Mouse (Mus musculus) hindbrain, embryonic 16.5 days (tissue): ENCODE results near the gene 2410004P03Rik. TPM values are rescaled to one million over a fixed set of nuclear protein-coding genes. Genes with fewer than 3 reads are reported as not detected.
A peak's percentile ranks its signal among the peaks of the same experiment; 100 is the strongest.

Source experiments
- ATAC-seq: fragments of 200-750 bp; cut with Nextera tagmentation; 2 replicates; pipeline ENCODE4 v1.8.0; 2017; ENCODE audit warnings: moderate TSS enrichment, moderate library complexity
- H3K27ac ChIP-seq: fragments of 300-500 bp; sonication (generic); 2 replicates; pipeline ENCODE4 v1.5.1; 2014; ENCODE audit warnings: low read depth, mild to moderate bottlenecking, control low read depth, low read length, moderate library complexity
- H3K27me3 ChIP-seq: fragments of 300-500 bp; sonication (generic); replicated peaks from 2 replicates; pipeline ENCODE4 v1.6.1; 2014; ENCODE audit warnings: low read length; ENCODE audit not compliant: control insufficient read depth, insufficient read depth
- H3K36me3 ChIP-seq: fragments of 300-500 bp; sonication (generic); 2 replicates; pipeline ENCODE4 v1.6.1; 2014; ENCODE audit warnings: mild to moderate bottlenecking, low read length, moderate library complexity, mixed read lengths; ENCODE audit not compliant: control insufficient read depth, insufficient read depth
- H3K4me1 ChIP-seq: fragments of 300-500 bp; sonication (generic); 2 replicates; pipeline ENCODE4 v1.6.1; 2014; ENCODE audit warnings: low read depth, low read length; ENCODE audit not compliant: control insufficient read depth, insufficient read depth
- H3K4me2 ChIP-seq: fragments of 300-500 bp; sonication (generic); 2 replicates; pipeline ENCODE4 v1.6.1; 2014; ENCODE audit warnings: mild to moderate bottlenecking, low read length, control low read depth, moderate library complexity
- H3K4me3 ChIP-seq: fragments of 300-500 bp; sonication (generic); 2 replicates; pipeline ENCODE4 v1.5.1; 2014; ENCODE audit warnings: mild to moderate bottlenecking, low read length, control low read depth, moderate library complexity
- H3K9ac ChIP-seq: fragments of 300-500 bp; sonication (generic); 2 replicates; pipeline ENCODE4 v1.6.1; 2014; ENCODE audit warnings: low read depth, mild to moderate bottlenecking, control low read depth, low read length, moderate library complexity
- H3K9me3 ChIP-seq: fragments of 300-500 bp; sonication (generic); 2 replicates; pipeline ENCODE4 v1.6.1; 2014; ENCODE audit warnings: mild to moderate bottlenecking, low read length, moderate library complexity; ENCODE audit not compliant: control insufficient read depth
- WGBS: fragments of 180-500 bp; shearing (Covaris S2); extraction: QIAGEN DNeasy Blood & Tissue Kit; methylation state at CpG from one replicate; pipeline ENCODE4 v1.1.7; 2014; 5-methylcytosine and 5-hydroxymethylcytosine counted together
- polyA plus RNA-seq: library from polyadenylated mRNA; unstranded; fragments of >200 nt; fragmentation: Nextera tagmentation; extraction: Ambion mirVana; gene quantifications from 2 replicates; pipeline ENCODE4 v1.2.1, GENCODE M21; 2015

Gene 2410004P03Rik
- polyA plus RNA-seq, result 8.2 and 9.1 TPM in 2 replicates

DNA sequence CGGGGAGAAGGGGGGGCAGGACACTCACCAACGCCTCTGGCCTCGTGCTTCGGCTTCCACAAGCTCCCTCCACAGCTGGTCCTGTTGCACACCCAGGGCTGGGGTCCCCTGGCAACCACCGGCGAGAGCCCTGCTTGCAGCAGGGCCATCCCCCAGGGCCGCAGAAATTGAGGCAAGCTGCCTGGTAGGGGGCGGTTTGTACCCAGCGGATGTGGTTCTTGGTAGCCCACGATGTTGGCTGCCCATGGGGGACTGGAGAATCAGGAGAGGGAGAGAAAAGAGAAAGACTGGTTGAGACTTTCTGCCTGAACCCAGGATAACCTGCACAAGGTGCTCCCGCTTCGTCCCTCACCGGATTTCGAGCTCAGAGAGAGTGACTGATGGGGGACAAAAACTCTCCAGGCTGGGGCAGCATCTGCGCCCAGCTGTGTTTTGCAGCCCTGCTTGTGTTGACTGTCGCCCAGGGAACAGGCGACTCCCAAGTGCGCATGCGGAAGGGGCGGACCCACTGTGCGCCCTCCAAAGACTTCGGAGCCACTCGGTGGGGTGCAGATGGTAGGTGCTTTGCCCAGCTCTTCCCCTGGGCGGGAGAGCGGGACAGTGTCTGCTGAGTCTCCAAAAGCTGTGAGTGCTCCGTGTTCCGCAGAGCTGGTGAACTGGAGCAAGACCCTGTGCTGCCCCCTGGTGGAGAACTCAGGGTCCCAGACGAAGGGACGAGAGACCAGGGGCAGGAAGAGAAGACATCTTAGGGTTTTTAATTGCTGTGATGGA, at the start of gene 2410004P03Rik:
TSS of gene 2410004P03Rik (minus strand) at position 628 of the 771 bp plus-strand sequence.
- H3K27ac ChIP-seq, result no peak within 1 kb of the TSS
- WGBS, result 7% methylated on average over 29 of the region's 29 CpGs
- H3K4me3 ChIP-seq, result peak within 1 kb of the TSS; percentile 31
- peak within 1 kb of the TSS; percentile 51 for H3K4me2 ChIP-seq
- H3K4me1 ChIP-seq, result peaks cover 2% of the 10 kb centered on the region
- no peaks in the 10 kb centered on the region for H3K27me3 ChIP-seq
- ATAC-seq, result peak; percentile 69
- no peaks in the 10 kb centered on the region for H3K36me3 ChIP-seq
- H3K9ac ChIP-seq, result peak within 1 kb of the TSS; percentile 15
- H3K9me3 ChIP-seq, result peaks cover 4% of the 10 kb centered on the region; the same call in 1 of the 2 replicates

DNA sequence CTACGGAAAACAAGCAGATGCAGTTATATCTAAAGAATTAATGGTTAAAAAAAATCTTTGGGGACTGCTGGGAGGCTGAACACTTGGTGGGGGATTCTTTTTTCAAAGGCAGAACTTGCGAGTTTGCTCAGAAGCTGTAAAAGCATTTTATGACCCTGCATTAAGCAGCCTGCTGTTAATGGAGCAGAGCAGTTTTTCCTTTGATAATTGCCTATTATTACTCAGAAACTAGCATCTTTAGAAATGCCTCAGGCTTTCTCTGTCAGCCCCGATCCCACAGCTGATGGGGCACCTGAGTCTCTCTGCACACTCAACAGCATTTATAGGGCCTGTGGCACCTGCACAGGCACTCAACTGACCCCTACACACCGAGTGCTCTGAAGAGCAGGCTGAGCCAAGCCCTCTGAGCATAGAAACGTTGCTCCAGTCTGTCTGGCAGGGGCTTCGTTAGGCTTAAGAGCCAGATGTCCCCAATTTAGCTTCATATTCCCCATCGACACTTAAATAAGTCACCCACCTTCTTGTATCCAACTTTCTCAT, 49.7 kb upstream of the 2410004P03Rik start:
- no peaks in the 10 kb centered on the region for H3K9me3 ChIP-seq
- ATAC-seq, result no peak; the same call in 1 of the 2 replicates
- H3K27me3 ChIP-seq, result no peaks in the 10 kb centered on the region
- H3K4me1 ChIP-seq, result peaks cover 5% of the 10 kb centered on the region
- no peaks in the 10 kb centered on the region for H3K36me3 ChIP-seq
- no peak overlapping the region for H3K9ac ChIP-seq
- H3K27ac ChIP-seq, result no peak overlapping the region
- no peak overlapping the region for H3K4me3 ChIP-seq
- no peak overlapping the region for H3K4me2 ChIP-seq
- WGBS, result 46% methylated on average over 7 of the region's 7 CpGs

DNA sequence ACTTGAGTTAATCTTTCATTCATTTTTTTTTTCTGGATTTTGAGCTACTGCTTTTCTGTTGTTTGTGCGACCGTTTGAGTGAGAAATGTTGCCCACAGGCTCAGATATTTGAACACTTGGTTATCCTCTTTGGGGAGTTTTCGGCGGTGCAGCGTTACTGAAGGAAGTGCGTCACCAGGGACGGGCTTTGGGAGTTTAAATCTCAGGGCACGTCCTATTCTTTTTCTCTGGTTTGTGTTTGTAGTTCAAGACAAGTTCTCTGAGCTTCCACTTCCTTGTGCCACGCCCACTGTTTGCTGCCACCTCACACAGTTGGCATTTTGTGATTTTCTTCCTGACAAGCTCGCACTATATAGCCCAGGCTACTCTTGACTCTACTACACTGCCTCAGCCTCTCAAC, 47.0 kb upstream of the 2410004P03Rik start:
- ATAC-seq, result no peak
- no peaks in the 10 kb centered on the region for H3K9me3 ChIP-seq
- H3K27ac ChIP-seq, result no peak overlapping the region
- H3K4me2 ChIP-seq, result no peak overlapping the region
- peaks cover 2% of the 10 kb centered on the region for H3K4me1 ChIP-seq
- H3K36me3 ChIP-seq, result no peaks in the 10 kb centered on the region
- H3K9ac ChIP-seq, result no peak overlapping the region
- no peaks in the 10 kb centered on the region; the same call in 1 of the 2 replicates for H3K27me3 ChIP-seq
- no peak overlapping the region for H3K4me3 ChIP-seq
- 86% methylated on average over 10 of the region's 10 CpGs for WGBS

DNA sequence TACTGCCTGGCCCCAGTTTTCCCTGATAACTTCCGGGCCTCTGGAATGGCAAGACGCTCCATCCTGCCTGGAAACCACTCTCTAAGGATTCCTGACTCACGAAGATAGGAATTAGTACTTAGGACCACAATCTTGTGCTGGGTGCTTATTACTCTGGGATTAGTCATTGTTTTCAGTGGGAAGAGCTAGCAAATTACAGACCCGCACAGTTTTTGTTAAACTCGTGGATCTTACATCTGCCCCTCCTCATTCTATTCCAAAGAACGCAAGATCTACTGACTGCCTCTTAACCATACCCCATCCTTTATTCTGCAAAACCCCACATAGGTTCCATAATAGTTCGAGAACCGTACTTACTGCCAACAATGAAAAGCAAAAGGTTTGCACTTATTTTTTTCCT, 45.6 kb upstream of the 2410004P03Rik start:
- no peak overlapping the region for H3K4me2 ChIP-seq
- peaks cover 2% of the 10 kb centered on the region; the same call in 1 of the 2 replicates for H3K4me1 ChIP-seq
- H3K9me3 ChIP-seq, result no peaks in the 10 kb centered on the region
- WGBS, result 80% methylated on average over 8 of the region's 8 CpGs
- no peak for ATAC-seq
- H3K4me3 ChIP-seq, result no peak overlapping the region
- H3K27ac ChIP-seq, result no peak overlapping the region
- no peak overlapping the region for H3K9ac ChIP-seq
- no peaks in the 10 kb centered on the region; the same call in 1 of the 2 replicates for H3K27me3 ChIP-seq
- H3K36me3 ChIP-seq, result no peaks in the 10 kb centered on the region

DNA sequence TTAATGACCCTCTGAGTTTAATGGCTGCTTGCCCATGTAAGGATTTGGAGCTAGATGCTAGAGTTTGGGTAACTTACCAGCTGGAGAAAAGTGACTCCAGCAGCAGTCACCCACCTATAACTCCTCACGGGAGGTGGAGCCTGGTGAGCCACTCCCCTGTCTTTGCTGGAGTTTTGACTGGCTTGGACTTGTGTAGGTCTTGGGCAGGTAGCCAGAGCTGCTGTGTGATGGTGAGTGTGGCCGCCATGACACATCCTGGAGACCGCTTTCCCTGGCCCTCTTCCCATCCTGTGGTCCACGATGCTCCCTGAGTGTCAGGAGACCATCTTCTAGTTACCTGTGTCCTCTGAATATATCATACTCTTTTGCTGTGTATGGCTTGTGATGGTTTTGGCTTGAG, 44.2 kb upstream of the 2410004P03Rik start:
- H3K4me1 ChIP-seq, result peaks cover 6% of the 10 kb centered on the region
- 88% methylated on average over 4 of the region's 4 CpGs for WGBS
- no peak overlapping the region for H3K27ac ChIP-seq
- H3K36me3 ChIP-seq, result no peaks in the 10 kb centered on the region
- no peak overlapping the region for H3K4me2 ChIP-seq
- no peak for ATAC-seq
- H3K27me3 ChIP-seq, result no peaks in the 10 kb centered on the region; the same call in 1 of the 2 replicates
- H3K9me3 ChIP-seq, result no peaks in the 10 kb centered on the region
- no peak overlapping the region for H3K4me3 ChIP-seq
- no peak overlapping the region for H3K9ac ChIP-seq

DNA sequence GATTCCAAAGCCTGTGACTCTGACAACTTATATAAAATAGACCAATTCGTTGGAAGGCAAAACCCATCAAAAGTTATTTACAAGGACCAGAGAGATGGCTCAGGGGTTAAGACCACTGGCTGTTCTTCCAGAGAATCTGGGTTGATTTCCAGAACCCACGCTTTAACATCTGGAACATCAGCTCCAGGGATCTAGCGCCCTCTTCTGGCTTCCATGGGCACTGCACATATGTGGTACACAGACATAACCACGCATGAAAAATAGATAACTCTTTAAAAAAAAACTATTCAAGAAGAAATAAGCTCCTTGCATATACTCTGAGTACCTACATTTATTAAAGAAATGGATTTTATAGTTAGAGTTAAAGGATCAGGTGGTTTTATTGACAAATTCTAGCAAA, 43.2 kb upstream of the 2410004P03Rik start:
- Histone ChIP-seq H3K9me3 (no peaks in the 10 kb centered on the region), H3K4me2 (no peak overlapping the region), H3K27ac (no peak overlapping the region), H3K9ac (no peak overlapping the region), H3K4me3 (no peak overlapping the region), H3K4me1 (peaks cover 6% of the 10 kb centered on the region), H3K27me3 (no peaks in the 10 kb centered on the region; the same call in 1 of the 2 replicates), H3K36me3 (no peaks in the 10 kb centered on the region)
- no peak for ATAC-seq
- WGBS, result 51% methylated on average over 4 of the region's 4 CpGs

DNA sequence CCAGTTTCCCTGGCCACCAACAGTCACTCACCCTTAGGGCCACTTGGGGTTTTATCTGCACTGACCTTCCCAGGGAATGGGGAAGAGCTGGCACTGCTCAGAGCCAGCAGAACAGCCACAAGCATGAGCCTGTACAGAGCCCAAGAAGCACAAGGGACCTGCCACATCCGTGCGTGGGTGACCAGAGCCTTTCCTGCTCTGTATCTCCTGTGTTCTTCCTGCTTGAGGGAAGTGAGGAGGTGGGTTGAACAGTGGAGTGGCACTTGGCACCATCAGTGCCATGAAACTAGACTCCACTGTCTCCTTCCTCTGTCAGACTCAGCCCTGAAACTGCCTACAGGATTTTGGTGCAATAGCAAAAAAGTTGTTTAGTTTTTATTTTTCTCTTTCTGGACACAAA, 41.1 kb upstream of the 2410004P03Rik start:
- H3K36me3 ChIP-seq, result no peaks in the 10 kb centered on the region
- 86% methylated on average over 2 of the region's 2 CpGs for WGBS
- H3K4me1 ChIP-seq, result peaks cover 9% of the 10 kb centered on the region
- H3K27ac ChIP-seq, result no peak overlapping the region
- no peak overlapping the region for H3K4me3 ChIP-seq
- no peak for ATAC-seq
- no peak overlapping the region for H3K4me2 ChIP-seq
- no peak overlapping the region for H3K9ac ChIP-seq
- no peaks in the 10 kb centered on the region for H3K9me3 ChIP-seq
- no peaks in the 10 kb centered on the region; the same call in 1 of the 2 replicates for H3K27me3 ChIP-seq

DNA sequence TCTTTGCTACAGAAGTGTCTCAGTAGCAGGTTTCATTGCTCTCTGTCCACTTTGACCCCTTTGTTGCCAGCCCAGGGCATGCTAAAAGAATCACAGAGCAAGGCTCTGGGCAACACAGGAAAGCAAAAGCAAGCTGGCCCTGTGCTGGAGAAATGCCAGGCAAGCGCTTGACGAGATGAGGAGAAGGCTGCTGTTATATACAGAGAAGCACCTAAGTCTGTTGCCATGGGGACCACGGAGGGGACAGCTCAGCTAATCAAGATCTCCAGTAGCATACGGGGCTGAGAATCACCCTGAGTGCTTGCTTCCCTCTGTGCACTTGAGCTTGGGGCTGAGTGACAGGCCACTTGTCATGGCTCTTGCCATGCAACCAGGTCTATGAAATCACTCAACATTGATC, 39.5 kb upstream of the 2410004P03Rik start:
- peak; percentile 62 for ATAC-seq

DNA sequence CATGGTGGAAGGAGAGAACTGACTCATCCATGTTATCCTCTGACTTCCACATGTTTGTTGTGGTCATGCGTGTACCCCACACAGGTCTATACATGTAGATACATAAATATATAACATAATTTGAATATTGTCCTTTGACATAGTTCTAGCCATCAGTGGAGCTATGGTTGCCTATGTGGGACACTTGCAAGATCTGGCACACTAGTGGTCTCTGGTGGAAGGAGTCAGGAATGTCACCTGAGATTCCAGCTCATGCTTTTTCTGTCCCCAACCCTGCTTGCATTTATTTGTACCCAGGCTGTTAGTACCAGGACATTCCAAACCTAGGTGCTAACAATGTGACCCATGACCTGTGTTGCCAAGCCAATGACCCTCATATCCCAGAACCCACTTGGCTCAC, 38.3 kb upstream of the 2410004P03Rik start:
- ATAC-seq, result no peak
- peaks cover 9% of the 10 kb centered on the region for H3K4me1 ChIP-seq
- H3K27ac ChIP-seq, result no peak overlapping the region
- H3K27me3 ChIP-seq, result no peaks in the 10 kb centered on the region; the same call in 1 of the 2 replicates
- H3K9me3 ChIP-seq, result no peaks in the 10 kb centered on the region
- no peak overlapping the region for H3K4me3 ChIP-seq
- no peaks in the 10 kb centered on the region for H3K36me3 ChIP-seq
- WGBS, result 91% methylated on average over 1 of the region's 1 CpGs
- no peak overlapping the region for H3K4me2 ChIP-seq
- no peak overlapping the region for H3K9ac ChIP-seq

More for the DNA sequence above, 39.5 kb upstream of the 2410004P03Rik start:
- Histone ChIP-seq H3K9me3 (no peaks in the 10 kb centered on the region), H3K4me1 (peaks cover 9% of the 10 kb centered on the region), H3K27ac (no peak overlapping the region), H3K9ac (no peak overlapping the region), H3K36me3 (no peaks in the 10 kb centered on the region), H3K27me3 (no peaks in the 10 kb centered on the region; the same call in 1 of the 2 replicates), H3K4me3 (no peak overlapping the region), H3K4me2 (no peak overlapping the region)
- WGBS, result 16% methylated on average over 4 of the region's 4 CpGs
